Mouse (Mus musculus) erythroid progenitor cell, adult 5-6 weeks (primary cell): ENCODE data around the gene 2200002D01Rik. TPM values are rescaled to one million over a fixed set of nuclear protein-coding genes. Genes with fewer than 3 reads are reported as not detected.

Experiments used
- ATAC-seq: replicated peaks from 2 replicates; pipeline ENCODE4 v1.8.0; 2016; ENCODE audit warnings: moderate number of reproducible peaks, mild to moderate bottlenecking, moderate TSS enrichment, inconsistent platforms; ENCODE audit not compliant: poor library complexity, low FRiP score, severe bottlenecking
- total RNA-seq, 2 experiments: library from RNA; stranded (forward) in 1 of 2; stranded (reverse) in 1 of 2; fragments of 150-400 nt in 1 of 2; fragments of 186-747, 209-891 nt in 1 of 2; gene quantifications; 2 replicates each; pipeline versions ENCODE4 v1.2.3 to v1.2.4; 2015 to 2017; ENCODE audit warnings: low replicate concordance in 2 of 2

The 2200002D01Rik gene
- total RNA-seq (2015; ENCODE audit: low replicate concordance), result not detected in 2 replicates
- total RNA-seq (2017; ENCODE audit: low replicate concordance), result not detected in 2 replicates

GRCm38 (mm10) chr7:29248261-29248841 is at the start of gene 2200002D01Rik:
Gene 2200002D01Rik, minus strand, starts transcription at chr7:29248466.
- no peak for ATAC-seq

- 0 out of 2 replicates have a peak, but pooled peaks have one; percentile 61 for ATAC-seq
Observed at GRCm38 (mm10) chr7:29296998-29297397, 48.7 kb upstream of the 2200002D01Rik start.

GRCm38 (mm10) chr7:29295861-29296647 is 47.8 kb upstream of the 2200002D01Rik start:
- ATAC-seq, result no peak

GRCm38 (mm10) chr7:29294111-29294761 is 46.0 kb upstream of the 2200002D01Rik start:
- no peak for ATAC-seq

GRCm38 (mm10) chr7:29293131-29294065 is 45.1 kb upstream of the 2200002D01Rik start:
- no peak for ATAC-seq

- no peak for ATAC-seq
Observed at GRCm38 (mm10) chr7:29292458-29293098, 44.3 kb upstream of the 2200002D01Rik start.

- no peak for ATAC-seq
Observed at GRCm38 (mm10) chr7:29291616-29292457, 43.6 kb upstream of the 2200002D01Rik start.

GRCm38 (mm10) chr7:29290691-29291485 is 42.6 kb upstream of the 2200002D01Rik start:
- no peak for ATAC-seq

GRCm38 (mm10) chr7:29289856-29290255 is 41.6 kb upstream of the 2200002D01Rik start:
- ATAC-seq, result no peak

GRCm38 (mm10) chr7:29288942-29289638 is 40.8 kb upstream of the 2200002D01Rik start, which contains the start of gene Ppp1r14a:
Gene Ppp1r14a, plus strand, starts transcription at chr7:29289308.
- ATAC-seq, result peak; percentile 63

- ATAC-seq, result no peak
Observed at GRCm38 (mm10) chr7:29288079-29288478, 39.8 kb upstream of the 2200002D01Rik start.

GRCm38 (mm10) chr7:29287481-29287880 is 39.2 kb upstream of the 2200002D01Rik start:
- ATAC-seq, result no peak

GRCm38 (mm10) chr7:29284523-29284922 is 36.3 kb upstream of the 2200002D01Rik start:
- no peak for ATAC-seq

GRCm38 (mm10) chr7:29283876-29284275 is 35.6 kb upstream of the 2200002D01Rik start:
- no peak for ATAC-seq

- ATAC-seq, result 0 out of 2 replicates have a peak, but pooled peaks have one; percentile 25
Observed at GRCm38 (mm10) chr7:29282074-29282554, 33.8 kb upstream of the 2200002D01Rik start.

GRCm38 (mm10) chr7:29281201-29282073 is 33.2 kb upstream of the 2200002D01Rik start, which contains the start of gene Spint2:
Gene Spint2, minus strand, starts transcription at chr7:29281912.
- no peak for ATAC-seq
